Mouse (Mus musculus): Measurements from ENCODE around the gene Ccdc154.

Gene Ccdc154

DNA sequence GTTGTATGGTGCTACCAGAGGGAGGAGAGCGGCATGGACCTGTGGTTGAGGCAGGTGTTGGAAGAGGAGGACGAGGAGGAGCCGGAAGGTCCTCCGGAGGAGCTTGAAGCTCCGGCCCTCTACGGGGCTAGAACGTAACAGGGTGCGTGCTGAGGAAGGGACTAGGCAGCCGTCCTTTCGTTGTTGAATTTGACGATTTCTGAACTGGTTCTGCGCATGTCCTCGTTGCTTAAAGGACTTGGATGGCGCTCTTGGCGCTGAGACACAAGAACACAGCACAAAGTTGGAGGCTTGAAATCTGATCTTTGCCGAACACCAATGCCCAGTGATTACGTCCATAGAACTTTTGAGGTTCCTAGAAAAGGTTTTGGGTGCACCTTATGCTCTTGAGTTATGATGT lies 22.7 kb downstream of the Ccdc154 start:
- DNase-seq (ENCODE audit: low spot score), result no peak

DNA sequence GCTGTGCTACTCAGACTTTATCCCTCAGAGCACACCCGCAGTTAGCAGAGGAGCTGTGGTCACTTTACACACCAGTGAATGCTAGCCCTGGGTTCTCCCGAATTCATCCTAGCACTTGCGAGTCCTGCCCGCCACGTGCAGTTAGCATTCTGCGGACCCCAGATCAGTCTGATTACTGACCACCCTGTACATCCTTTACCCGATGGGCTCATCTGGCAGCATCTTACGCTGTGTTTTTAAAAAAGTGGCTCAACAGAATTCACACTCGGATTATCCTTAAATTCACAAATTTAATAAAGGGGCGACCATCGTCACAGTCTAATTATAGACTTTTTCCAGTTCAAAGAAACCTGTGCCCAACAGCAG lies 25.5 kb downstream of the Ccdc154 start:
- DNase-seq (ENCODE audit: low spot score), result no peak

DNA sequence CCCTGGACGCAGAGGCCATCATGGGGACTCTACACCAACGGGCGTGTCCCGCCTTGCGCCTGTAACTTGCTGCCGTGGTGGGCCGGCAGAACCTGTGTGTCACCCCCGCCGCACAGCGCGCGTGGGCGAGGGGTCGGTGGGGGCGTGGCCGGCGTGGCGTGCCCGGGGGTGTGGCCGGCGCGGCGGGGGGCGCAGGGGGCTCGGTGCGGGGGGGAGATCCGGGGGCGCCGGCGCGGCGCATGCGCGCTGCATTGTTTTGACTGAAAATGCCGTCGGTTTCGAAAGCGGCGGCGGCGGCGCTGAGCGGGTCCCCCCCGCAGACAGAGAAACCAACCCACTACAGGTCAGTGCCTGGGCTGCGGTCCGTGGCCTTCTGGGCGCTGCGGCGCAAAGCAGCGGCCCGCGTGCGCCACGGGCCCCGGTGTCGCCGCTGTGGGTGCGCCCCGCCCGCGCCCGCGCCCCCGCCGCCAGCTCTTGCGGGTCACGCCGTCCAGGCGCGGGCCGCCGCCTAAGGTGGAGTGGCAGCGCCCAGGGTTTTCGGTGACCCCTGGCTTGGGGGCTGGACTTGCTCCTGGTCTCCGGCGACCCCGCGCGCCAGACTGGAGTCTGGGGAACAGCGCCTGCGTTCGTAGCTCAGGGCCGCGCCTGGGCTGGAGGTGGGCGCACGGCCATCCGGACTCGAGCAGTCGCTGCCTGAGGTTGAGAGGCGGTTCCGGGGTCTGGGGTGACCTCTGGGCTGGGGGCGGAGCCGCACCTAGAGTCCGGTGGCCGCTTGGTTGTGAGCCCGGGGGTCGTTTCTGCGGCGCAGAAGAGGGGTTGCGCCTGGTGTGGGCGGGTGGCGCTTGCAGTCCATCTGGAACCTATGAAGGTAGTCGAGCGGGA lies 26.1 kb downstream of the Ccdc154 start, which contains the start of gene Unkl:
Gene Unkl, plus strand, starts transcription at position 248 of the 882 bp plus-strand sequence.
- DNase-seq (ENCODE audit: low spot score), result peak; percentile 75

DNA sequence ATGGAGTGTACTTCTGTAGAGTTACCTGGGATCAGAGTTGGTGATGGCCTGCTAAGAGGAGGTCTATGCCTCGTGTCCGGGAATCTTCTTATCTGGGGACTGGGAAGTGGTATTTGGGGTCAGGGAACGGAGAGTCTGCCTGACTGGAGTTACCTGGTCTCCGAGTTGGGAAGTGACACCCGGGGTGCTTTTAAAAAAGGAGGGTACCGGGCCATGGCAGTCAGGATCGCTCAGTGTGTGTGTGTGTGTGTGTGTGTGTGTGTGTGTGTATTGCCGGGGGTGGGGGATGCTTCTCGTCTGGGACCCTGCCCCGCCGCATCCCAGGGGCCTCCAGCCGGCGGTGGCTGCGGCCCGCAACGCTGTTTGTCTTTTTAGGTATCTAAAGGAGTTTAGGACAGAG lies 26.8 kb downstream of the Ccdc154 start:
- DNase-seq (ENCODE audit: low spot score), result no peak

DNA sequence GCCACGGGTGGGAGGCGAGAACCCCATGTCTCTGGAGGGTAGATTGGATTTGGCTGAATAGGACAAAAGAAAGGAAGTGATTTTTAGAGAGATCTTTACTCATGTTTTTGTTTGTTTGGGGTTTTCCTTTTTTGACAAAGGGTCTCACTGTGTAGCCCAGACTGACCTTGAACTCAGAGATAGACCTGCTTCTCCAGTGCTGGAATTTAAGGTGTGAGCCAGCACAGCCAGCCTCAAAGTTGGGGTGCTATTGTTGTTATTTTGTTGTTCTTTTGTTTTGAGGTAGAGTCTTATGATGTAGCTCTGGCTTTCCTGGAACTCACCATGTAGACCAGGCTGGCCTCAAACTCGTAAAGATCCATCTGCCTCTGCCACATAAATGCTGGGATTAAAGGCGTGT lies 40.1 kb downstream of the Ccdc154 start:
- DNase-seq (ENCODE audit: low spot score), result no peak

GRCm38 (mm10) chr17:25210006-25210405 lies 47.7 kb downstream of the Ccdc154 start:
- no peak for DNase-seq (ENCODE audit: low spot score)

- no peak for DNase-seq (ENCODE audit: low spot score)
Measured at GRCm38 (mm10) chr17:25210680-25211466, 48.6 kb downstream of the Ccdc154 start.

DNA sequence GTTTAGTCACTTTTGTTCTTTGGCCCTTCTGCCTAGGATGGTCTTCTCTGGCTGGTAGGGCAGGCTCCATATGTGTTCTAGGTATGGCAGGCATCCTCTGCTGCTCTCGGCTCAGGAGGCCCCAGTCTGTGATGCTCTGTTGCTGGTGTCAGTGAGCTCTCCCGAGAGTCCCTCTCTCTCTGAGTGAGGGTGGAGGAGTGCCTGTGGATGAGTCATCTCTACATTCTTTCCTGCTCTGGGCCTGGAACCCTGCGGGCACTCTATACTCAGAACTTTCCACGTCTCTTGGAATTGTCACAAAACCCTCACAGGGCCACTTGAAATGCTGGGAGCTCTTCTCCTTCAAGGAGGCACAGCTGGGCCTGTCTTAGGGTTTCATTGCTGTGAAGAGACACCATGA lies 49.4 kb downstream of the Ccdc154 start:
- DNase-seq (ENCODE audit: low spot score), result no peak

- no peak for DNase-seq (ENCODE audit: low spot score)
Measured at GRCm38 (mm10) chr17:25215431-25215830, 53.2 kb downstream of the Ccdc154 start.

DNA sequence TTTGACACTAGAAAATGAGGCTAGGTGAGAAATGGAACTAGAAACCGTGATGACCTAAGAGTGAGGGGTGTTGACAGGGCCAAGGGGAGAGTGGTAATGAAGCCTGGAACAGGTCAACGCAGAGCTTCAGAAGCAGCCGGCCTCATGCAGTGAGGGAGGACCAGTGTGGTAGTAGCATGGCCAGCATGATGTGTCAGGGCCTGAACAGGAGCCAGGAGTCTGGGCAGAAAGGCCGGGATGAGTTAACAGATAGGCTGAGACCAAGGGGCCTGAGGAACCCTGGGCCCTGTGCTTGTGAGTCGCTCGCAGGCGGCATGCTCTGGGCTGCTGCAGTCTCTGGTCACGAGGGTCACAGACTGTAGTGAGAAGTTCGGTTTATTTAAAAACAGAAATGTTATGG lies 56.7 kb downstream of the Ccdc154 start:
- no peak for DNase-seq (ENCODE audit: low spot score)

DNA sequence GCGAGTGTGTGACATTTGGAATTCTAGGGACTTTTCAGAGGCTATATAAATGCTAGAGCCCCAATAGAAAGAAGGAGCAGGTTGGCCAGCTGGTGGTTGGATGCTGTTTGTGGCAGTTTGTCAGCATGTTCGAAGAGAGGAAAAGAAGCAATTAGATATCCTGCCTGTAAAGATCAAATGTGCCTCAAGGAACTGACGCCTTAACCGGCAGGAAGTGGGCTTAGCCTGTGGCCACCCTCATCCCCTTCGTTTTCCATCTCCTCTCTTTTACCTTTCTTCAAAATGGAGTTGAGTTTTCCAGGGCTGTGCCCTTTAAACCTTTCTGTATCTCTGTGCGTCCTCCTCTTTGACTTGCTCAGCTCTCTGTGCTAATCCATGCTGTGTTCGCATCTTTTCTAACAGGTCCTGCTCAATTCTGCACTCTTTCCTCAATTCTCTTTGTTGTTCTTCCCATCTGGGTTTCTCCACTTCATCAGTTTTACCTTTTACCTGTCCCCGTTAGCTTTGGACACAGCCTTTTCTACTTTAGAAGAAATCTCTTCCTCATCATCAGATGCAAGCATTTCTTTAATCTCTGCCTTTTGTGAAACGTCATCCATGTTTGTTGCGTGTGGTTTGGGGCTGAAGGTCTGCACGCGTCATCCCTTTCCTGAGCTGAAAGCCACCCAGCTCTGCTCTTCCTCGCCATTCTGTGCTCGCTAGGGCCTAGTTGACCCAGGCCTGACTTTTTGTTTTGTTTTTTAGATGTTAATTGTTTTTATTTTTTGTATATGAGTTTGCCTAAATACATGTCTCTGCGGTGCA lies 57.4 kb downstream of the Ccdc154 start:
- DNase-seq (ENCODE audit: low spot score), result no peak

GRCm38 (mm10) chr17:25220746-25221145 lies 58.5 kb downstream of the Ccdc154 start:
- DNase-seq (ENCODE audit: low spot score), result no peak
